Mouse (Mus musculus): ENCODE measurements around the gene Col24a1. TPM values are rescaled to one million over a fixed set of nuclear protein-coding genes. Genes with fewer than 3 reads are reported as not detected.

Col24a1 gene
- polyA plus RNA-seq, 1 experiment from 2014 or later = 0.46 TPM

DNA sequence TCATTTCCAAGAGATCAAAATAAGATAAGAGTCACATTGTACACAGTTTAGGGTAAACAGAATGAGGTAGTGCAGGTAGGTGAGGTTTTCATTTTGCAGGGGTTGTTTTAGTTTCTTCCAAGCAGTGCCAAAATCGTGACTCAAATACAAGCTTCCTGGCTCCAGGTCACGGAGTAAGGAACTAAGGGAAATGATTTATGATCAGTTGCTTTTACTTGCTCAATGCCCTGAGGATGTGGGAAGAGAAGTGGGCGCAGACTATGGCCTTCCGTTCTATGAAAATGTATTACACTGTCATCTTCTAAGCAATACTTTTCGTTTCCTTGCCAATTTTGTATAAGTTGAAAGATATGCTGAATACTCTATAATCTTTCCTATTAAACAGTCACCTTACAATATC lies 13.0 kb downstream of the Col24a1 start:
- Histone ChIP-seq H3K4me1 (replicated peaks) (no peaks in the 10 kb centered on the region), H3K9me3 (no peaks in the 10 kb centered on the region), H3K36me3 (no peaks in the 10 kb centered on the region), H3K27me3 (no peaks in the 10 kb centered on the region), H3K9ac (no peak overlapping the region), H3K27ac (replicated peaks) (no peak overlapping the region), H3K4me2 (no peak overlapping the region), H3K4me3 (no peak overlapping the region)
- WGBS = 73% methylated on average over 5 of the region's 5 CpGs
- ATAC-seq (ENCODE audit: low read depth) = no peak

DNA sequence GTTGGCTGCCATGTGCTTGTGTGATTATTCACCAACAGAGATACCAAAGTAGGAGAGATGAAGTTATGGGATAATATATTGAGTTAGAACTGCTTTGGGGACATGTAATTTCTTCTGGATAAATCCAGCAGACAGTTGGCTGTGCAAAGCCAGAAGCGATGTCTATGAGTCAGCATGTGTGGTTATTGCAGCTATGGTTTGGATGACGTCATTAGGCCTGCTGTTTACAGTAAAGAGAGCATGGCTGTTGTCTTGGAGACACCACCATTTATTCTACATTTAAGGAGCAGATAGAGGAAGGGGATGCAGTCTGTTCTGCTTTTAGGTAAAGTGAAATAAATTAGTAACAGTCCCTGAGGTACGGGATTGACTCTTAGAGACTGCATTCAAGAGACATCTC lies 14.9 kb downstream of the Col24a1 start:
- WGBS = 80% methylated on average over 3 of the region's 3 CpGs
- ATAC-seq (ENCODE audit: low read depth) = no peak
- Histone ChIP-seq H3K9me3 (no peaks in the 10 kb centered on the region), H3K27me3 (no peaks in the 10 kb centered on the region), H3K4me3 (no peak overlapping the region), H3K4me2 (no peak overlapping the region), H3K4me1 (replicated peaks) (no peaks in the 10 kb centered on the region), H3K9ac (no peak overlapping the region), H3K27ac (replicated peaks) (no peak overlapping the region), H3K36me3 (no peaks in the 10 kb centered on the region)

DNA sequence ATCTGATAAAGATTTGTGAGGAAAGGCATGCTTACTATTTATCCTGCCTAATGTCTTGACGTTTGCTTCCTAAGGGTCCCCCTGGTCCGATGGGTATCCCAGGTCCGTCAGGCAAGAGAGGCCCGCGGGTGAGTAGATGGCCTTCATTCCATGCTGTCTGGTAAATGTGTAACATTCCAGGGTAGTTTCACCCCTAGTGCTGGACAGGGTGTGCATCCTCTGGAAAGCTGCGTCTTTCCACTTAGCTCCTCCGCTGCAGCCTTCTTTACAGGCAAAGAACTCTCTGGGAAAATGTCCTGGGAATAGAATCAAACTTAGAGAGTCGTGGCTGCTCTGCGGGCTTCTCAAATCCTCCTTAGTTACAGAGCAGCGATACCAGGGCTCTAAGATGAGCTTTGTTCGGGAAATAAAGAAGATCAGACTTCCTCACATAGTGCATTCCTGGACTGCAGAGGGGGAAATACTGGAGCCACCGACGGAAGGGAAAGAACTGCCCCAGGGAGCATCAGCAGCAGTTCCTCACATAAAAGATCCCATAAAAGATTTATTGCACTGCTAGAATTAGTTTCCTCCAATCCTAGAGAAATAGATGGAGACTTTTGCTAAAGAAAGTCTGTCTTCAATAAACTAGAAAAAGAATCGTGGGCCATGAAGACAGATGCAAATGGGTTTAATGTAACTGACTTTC lies 28.5 kb downstream of the Col24a1 start:
- no peaks in the 10 kb centered on the region for H3K36me3 ChIP-seq
- ATAC-seq (ENCODE audit: low read depth) = no peak

DNA sequence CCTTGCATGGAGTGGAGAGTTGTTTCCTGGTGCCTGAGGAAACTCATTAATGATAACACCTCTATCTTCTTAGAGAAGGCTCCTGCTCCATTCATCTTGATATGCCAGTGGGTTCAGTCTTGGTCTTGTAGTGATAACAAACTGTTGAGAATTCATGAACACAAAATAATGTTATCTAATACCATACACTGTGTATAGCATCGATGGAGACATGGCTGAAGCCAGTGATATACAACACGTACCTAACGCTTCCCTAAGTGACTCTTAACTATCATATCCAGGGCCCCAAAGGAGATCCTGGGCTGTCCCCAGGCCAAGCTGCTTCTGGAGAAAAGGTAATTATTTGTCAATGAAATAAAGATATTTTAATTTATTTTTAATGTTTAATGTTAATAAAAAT lies 33.1 kb downstream of the Col24a1 start:
- Histone ChIP-seq H3K36me3 (no peaks in the 10 kb centered on the region), H3K4me3 (no peak overlapping the region), H3K4me2 (no peak overlapping the region), H3K4me1 (replicated peaks) (no peaks in the 10 kb centered on the region), H3K27me3 (no peaks in the 10 kb centered on the region), H3K9ac (no peak overlapping the region), H3K9me3 (no peaks in the 10 kb centered on the region), H3K27ac (replicated peaks) (no peak overlapping the region)
- no peak for ATAC-seq (ENCODE audit: low read depth)
- WGBS = 89% methylated on average over 3 of the region's 3 CpGs

More for the DNA sequence above, 28.5 kb downstream of the Col24a1 start:
- H3K4me2 ChIP-seq = no peak overlapping the region
- 55% methylated on average over 14 of the region's 14 CpGs for WGBS
- no peaks in the 10 kb centered on the region for H3K4me1 ChIP-seq (replicated peaks)
- H3K9me3 ChIP-seq = no peaks in the 10 kb centered on the region
- no peak overlapping the region for H3K27ac ChIP-seq (replicated peaks)
- H3K9ac ChIP-seq = no peak overlapping the region
- no peaks in the 10 kb centered on the region for H3K27me3 ChIP-seq
- H3K4me3 ChIP-seq = no peak overlapping the region

DNA sequence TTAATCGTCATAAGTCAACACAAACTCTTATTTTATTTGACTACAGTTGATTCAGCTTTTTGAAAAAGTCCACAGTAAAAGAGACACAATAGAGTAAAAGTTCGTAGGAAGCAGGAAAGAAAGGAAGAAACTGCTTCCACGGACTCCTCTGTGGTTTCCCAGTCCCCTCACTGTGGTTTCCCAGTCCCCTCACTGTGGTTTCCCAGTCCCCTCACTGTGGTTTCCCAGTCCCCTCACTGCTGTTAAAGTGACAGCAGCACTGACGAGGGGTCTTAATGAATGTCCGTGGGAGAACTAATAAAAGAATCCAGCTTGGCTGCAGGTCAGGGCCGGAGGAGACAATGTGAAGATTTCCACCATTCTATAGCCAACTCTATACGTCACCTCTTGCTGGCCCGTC lies 39.4 kb downstream of the Col24a1 start:
- no peak overlapping the region for H3K9ac ChIP-seq
- H3K9me3 ChIP-seq = no peaks in the 10 kb centered on the region
- 64% methylated on average over 8 of the region's 8 CpGs for WGBS
- H3K4me3 ChIP-seq = no peak overlapping the region
- H3K27me3 ChIP-seq = no peaks in the 10 kb centered on the region
- H3K36me3 ChIP-seq = no peaks in the 10 kb centered on the region
- no peaks in the 10 kb centered on the region for H3K4me1 ChIP-seq (replicated peaks)
- no peak for ATAC-seq (ENCODE audit: low read depth)
- no peak overlapping the region for H3K27ac ChIP-seq (replicated peaks)
- no peak overlapping the region for H3K4me2 ChIP-seq

DNA sequence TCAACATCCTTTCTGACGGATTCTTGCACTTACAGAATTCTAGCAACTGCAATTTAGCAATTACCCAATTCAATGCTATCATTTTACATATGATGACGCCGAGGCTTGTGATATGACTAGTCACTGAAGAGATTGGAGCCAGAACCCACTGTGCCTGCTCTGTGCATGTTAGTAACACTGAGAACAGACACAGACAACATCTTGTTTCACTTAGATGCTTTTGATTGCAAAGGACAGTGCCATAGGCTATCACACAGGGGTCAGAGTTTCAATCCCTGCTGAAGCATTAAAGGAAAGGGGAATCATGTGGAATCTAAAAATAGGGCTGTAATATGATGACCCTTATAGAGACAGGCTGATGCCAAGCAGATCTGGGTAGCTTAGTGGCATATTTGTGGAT lies 41.8 kb downstream of the Col24a1 start:
- 90% methylated on average over 3 of the region's 3 CpGs for WGBS
- Histone ChIP-seq H3K27ac (replicated peaks) (no peak overlapping the region), H3K9ac (no peak overlapping the region), H3K9me3 (no peaks in the 10 kb centered on the region), H3K27me3 (no peaks in the 10 kb centered on the region), H3K4me3 (no peak overlapping the region), H3K4me2 (no peak overlapping the region), H3K4me1 (replicated peaks) (no peaks in the 10 kb centered on the region), H3K36me3 (no peaks in the 10 kb centered on the region)
- ATAC-seq (ENCODE audit: low read depth) = no peak

DNA sequence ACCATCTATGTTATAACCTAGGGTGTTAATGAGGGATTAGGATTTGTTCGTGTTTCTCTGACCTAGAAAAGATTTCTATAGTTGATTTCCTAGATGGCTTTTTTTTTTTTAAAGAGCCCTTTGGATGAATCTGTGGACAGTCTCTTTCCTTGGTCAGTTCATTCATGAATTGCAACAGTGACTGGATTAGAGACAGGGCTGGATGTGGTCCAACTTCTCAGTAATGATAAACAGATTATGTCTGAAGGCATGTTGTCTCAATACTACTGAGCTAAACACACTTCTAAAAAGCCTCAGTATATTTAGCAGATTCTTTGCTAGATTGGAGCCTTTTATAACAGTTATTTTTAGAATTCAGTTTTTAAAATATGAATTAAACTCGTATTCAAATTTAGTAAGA lies 44.9 kb downstream of the Col24a1 start:
- Histone ChIP-seq H3K27me3 (no peaks in the 10 kb centered on the region), H3K9ac (no peak overlapping the region), H3K27ac (replicated peaks) (no peak overlapping the region), H3K4me3 (no peak overlapping the region), H3K4me2 (no peak overlapping the region), H3K4me1 (replicated peaks) (no peaks in the 10 kb centered on the region), H3K9me3 (no peaks in the 10 kb centered on the region), H3K36me3 (no peaks in the 10 kb centered on the region)
- no peak for ATAC-seq (ENCODE audit: low read depth)
- WGBS = 88% methylated on average over 2 of the region's 2 CpGs

DNA sequence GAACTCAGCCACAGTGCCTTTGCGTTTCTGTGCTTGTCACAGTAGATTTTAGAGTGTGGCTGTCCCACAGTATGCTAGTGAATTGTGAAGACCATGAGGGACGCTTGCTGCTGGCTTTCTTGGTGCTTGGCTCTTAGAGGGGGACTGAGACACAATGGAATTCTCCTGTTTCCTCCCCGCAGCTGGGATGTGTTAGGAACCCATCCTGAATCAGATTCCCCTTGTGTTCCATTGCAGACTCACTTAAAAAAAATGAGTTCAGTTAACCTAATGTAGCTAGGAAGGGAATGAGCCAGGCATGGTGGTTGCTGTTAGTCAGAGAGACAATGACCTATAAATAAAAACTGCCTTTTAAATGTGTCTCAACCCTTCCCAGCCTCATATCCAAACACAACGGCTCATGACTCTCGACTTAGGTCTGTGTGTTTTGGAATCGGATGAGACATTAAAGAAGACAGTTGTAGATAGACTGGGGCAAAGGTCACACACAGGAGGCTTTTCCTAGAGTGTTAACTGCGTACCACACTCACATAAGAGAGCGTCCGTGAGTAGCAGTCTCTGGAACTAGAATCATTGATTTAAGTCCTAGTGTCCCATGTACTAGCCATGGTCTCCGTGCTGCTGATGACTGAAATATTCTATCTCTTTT lies 47.7 kb downstream of the Col24a1 start:
- Histone ChIP-seq H3K27me3 (no peaks in the 10 kb centered on the region), H3K27ac (replicated peaks) (no peak overlapping the region), H3K9me3 (no peaks in the 10 kb centered on the region), H3K4me3 (no peak overlapping the region), H3K4me2 (no peak overlapping the region), H3K4me1 (replicated peaks) (no peaks in the 10 kb centered on the region), H3K36me3 (no peaks in the 10 kb centered on the region), H3K9ac (no peak overlapping the region)
- WGBS = 82% methylated on average over 10 of the region's 10 CpGs
- ATAC-seq (ENCODE audit: low read depth) = no peak

DNA sequence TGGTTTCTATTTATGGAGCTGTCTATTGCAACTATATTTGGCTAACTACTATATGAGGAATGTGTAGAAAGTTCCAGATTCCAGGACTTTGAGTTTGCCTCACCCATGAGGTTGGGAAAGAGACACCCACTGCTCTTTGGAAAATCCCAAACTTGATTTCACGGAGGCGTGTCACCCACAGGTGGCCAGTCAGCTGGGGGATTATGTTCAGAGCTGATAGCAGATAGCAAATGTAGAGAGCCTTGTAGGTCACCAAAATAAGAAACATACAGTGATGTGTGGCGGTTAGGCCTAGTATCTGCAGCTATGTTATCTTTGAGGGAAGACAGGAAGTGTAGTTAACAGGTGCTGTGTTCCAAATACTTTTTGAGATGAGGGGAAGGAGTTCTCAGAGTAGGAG lies 56.4 kb downstream of the Col24a1 start:
- no peak overlapping the region for H3K4me2 ChIP-seq
- no peak for ATAC-seq (ENCODE audit: low read depth)
- H3K27ac ChIP-seq (replicated peaks) = no peak overlapping the region
- no peak overlapping the region for H3K4me3 ChIP-seq
- no peaks in the 10 kb centered on the region for H3K27me3 ChIP-seq
- H3K9ac ChIP-seq = no peak overlapping the region
- no peaks in the 10 kb centered on the region for H3K9me3 ChIP-seq
- H3K36me3 ChIP-seq = no peaks in the 10 kb centered on the region
- no peaks in the 10 kb centered on the region for H3K4me1 ChIP-seq (replicated peaks)
- whole genome bisulfite sequencing = 91% methylated on average over 3 of the region's 3 CpGs

DNA sequence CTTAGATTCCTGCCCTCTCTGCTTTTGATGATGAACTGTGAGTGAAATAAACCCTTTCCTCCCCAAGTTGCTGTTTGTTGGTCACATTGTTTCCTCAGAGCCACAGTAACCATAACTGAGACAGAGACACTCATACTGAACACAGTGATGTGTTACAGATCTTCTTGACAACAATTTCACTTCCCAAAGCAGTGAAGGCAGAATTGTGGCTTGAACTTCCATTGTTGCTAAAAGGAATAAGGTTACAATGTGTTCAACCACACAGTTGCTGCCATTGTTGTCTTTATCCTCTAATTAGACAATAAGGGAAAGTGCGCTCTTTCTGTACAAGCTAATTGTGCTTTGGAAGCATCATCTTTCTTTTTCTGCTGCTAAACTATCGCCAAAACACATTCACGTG lies 61.7 kb downstream of the Col24a1 start:
- Histone ChIP-seq H3K27me3 (no peaks in the 10 kb centered on the region), H3K27ac (replicated peaks) (no peak overlapping the region), H3K36me3 (no peaks in the 10 kb centered on the region), H3K9me3 (no peaks in the 10 kb centered on the region), H3K9ac (no peak overlapping the region), H3K4me2 (no peak overlapping the region), H3K4me1 (replicated peaks) (no peaks in the 10 kb centered on the region), H3K4me3 (no peak overlapping the region)
- no peak for ATAC-seq (ENCODE audit: low read depth)
- WGBS = 88% methylated on average over 3 of the region's 3 CpGs

DNA sequence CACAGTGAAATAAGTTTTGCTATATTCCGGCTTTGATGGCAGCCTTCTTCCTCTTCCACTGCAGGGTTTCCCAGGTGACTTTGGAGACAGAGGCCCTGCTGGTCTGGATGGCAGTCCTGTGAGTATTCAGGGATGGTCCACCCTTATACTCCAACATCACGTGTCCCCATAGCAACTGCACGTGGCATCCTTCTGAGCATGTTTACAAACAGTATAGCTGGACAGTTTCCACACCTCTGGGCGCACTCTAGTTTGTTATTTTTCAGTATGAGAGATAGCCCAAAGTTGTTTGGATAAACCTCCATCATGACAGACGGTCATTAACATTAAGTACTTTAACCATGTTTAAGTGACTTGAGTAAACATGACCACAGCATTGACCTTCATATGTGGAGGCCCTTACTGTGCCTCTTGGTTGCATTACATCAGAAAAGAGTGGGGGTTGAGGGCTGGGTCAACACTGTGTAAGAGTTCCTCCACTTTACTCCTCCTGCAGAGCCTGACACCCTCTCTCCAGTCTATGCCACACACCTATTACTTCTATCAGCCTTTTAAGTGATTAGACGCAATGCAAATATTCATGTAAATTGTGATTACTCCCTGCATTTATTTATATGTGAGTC lies 64.7 kb downstream of the Col24a1 start:
- Histone ChIP-seq H3K4me1 (replicated peaks) (no peaks in the 10 kb centered on the region), H3K9me3 (no peaks in the 10 kb centered on the region), H3K4me2 (no peak overlapping the region), H3K27me3 (no peaks in the 10 kb centered on the region), H3K36me3 (no peaks in the 10 kb centered on the region), H3K9ac (no peak overlapping the region), H3K4me3 (no peak overlapping the region), H3K27ac (replicated peaks) (no peak overlapping the region)
- no peak for ATAC-seq (ENCODE audit: low read depth)
- WGBS = 88% methylated on average over 6 of the region's 6 CpGs

DNA sequence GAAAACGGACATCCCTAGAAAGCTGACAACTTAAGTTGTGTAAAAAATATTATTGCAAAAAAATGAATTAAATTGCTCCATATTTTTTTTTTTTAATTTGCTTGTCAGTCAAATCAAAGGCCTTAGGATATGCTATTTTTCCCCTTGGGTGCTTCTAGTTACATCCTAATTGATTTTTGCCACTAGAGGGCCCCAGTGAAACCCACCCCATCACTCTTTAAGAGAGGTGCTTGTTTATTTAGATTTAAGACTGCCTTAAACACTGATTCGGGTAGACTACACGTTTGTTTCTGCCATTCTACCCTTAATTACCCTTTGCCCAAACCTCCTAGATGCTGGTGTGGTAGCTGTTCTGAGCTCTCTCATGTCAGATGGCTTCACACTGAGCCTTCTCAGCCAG lies 73.0 kb downstream of the Col24a1 start:
- no peak for ATAC-seq (ENCODE audit: low read depth)

More for the DNA sequence above, 73.0 kb downstream of the Col24a1 start:
- Histone ChIP-seq H3K4me3 (no peak overlapping the region), H3K36me3 (no peaks in the 10 kb centered on the region), H3K9ac (no peak overlapping the region), H3K4me2 (no peak overlapping the region), H3K27ac (replicated peaks) (no peak overlapping the region), H3K9me3 (no peaks in the 10 kb centered on the region), H3K27me3 (no peaks in the 10 kb centered on the region), H3K4me1 (replicated peaks) (no peaks in the 10 kb centered on the region)
- 46% methylated on average over 3 of the region's 3 CpGs for WGBS

Data from neural tube, embryonic 13.5 days (tissue).